Mouse (Mus musculus) liver, embryonic 14.5 days (tissue): ENCODE measurements around the gene Elavl1. TPM values are rescaled to one million over a fixed set of nuclear protein-coding genes. Genes with fewer than 3 reads are reported as not detected.

Experiments
- ATAC-seq: fragments of 200-750 bp; cut with Nextera tagmentation; 2 replicates; pipeline ENCODE4 v1.8.0; 2017; ENCODE audit warnings: moderate number of reproducible peaks, mild to moderate bottlenecking, moderate library complexity; ENCODE audit not compliant: insufficient read depth
- DNase-seq, 3 experiments: peaks; one replicate each; pipeline ENCODE4 v3.0.0-alpha.2; 2012 to 2013; ENCODE audit warnings: low read depth in 3 of 3, low spot score in 3 of 3
- H3K27ac ChIP-seq: fragments of 300-500 bp; sonication (generic); 2 replicates; pipeline ENCODE4 v1.5.1; 2014; ENCODE audit warnings: moderate library complexity, mild to moderate bottlenecking, control low read depth, inconsistent platforms
- H3K27me3 ChIP-seq: fragments of 300-500 bp; sonication (generic); 2 replicates; pipeline ENCODE4 v1.6.1; 2014; ENCODE audit warnings: mild to moderate bottlenecking, low read length, moderate library complexity; ENCODE audit not compliant: control insufficient read depth, insufficient read depth
- H3K36me3 ChIP-seq: fragments of 300-500 bp; sonication (generic); replicated peaks from 2 replicates; pipeline ENCODE4 v1.6.1; 2014; ENCODE audit warnings: low read depth; ENCODE audit not compliant: control insufficient read depth, insufficient read depth
- H3K4me1 ChIP-seq, 2 experiments: fragments of 200-500 bp in 1 of 2; fragments of 300-500 bp in 1 of 2; sonication (generic) in 1 of 2; replicated peaks; 2 replicates each; pipeline ENCODE4 v1.6.1; 2012 to 2014; ENCODE audit warnings: antibody characterized with exemption in 1 of 2, inconsistent platforms in 1 of 2, low read length in 1 of 2; ENCODE audit not compliant: control insufficient read depth in 2 of 2, insufficient read depth in 2 of 2
- H3K4me2 ChIP-seq: fragments of 300-500 bp; sonication (generic); 2 replicates; pipeline ENCODE4 v1.6.1; 2014; ENCODE audit warnings: low read depth, mild to moderate bottlenecking, control low read depth, moderate library complexity
- H3K4me3 ChIP-seq, 2 experiments: fragments of 200-500 bp in 1 of 2; fragments of 300-500 bp in 1 of 2; sonication (generic) in 1 of 2; 2 replicates each; pipeline ENCODE4 v1.5.1; 2012 to 2014; ENCODE audit warnings: low read depth in 2 of 2, low read length in 2 of 2, mild to moderate bottlenecking in 2 of 2, control low read depth in 1 of 2, inconsistent platforms in 1 of 2, moderate library complexity in 1 of 2; ENCODE audit not compliant: insufficient read depth in 1 of 2
- H3K9ac ChIP-seq: fragments of 300-500 bp; sonication (generic); replicated peaks from 2 replicates; pipeline ENCODE4 v1.6.1; 2014; ENCODE audit warnings: mild to moderate bottlenecking, control low read depth, moderate library complexity
- H3K9me3 ChIP-seq: fragments of 300-500 bp; sonication (generic); 2 replicates; pipeline ENCODE4 v1.6.1; 2016; ENCODE audit warnings: low read length, mixed read lengths; ENCODE audit not compliant: control insufficient read depth
- CTCF ChIP-seq: IDR thresholded peaks from 2 replicates; pipeline ENCODE4 v1.5.1; 2016; ENCODE audit warnings: antibody characterized with exemption, low read depth, control low read depth
- EP300 ChIP-seq: IDR thresholded peaks from 2 replicates; pipeline ENCODE4 v1.6.1; 2016; ENCODE audit warnings: antibody characterized with exemption, low read depth
- WGBS: fragments of 180-500 bp; shearing (Covaris S2); extraction: QIAGEN DNeasy Blood & Tissue Kit; methylation state at CpG from one replicate; pipeline ENCODE4 v1.1.7; 2014; ENCODE audit not compliant: insufficient replicate concordance; 5-methylcytosine and 5-hydroxymethylcytosine counted together
- polyA plus RNA-seq, 2 experiments: library from polyadenylated mRNA; depleted of rRNA in 1 of 2; stranded (reverse) in 1 of 2; unstranded in 1 of 2; fragments of >200 nt; fragmentation: Nextera tagmentation in 1 of 2; extraction: Ambion mirVana in 1 of 2; gene quantifications; 2 replicates each; pipeline versions ENCODE4 v1.2.1 to v1.2.3; 2012 to 2014

Gene Elavl1
- polyA plus RNA-seq, 2 experiments: 32.5 to 94.5 TPM

- H3K36me3 ChIP-seq: peaks cover 27% of the 10 kb centered on the region
- no peak for DNase-seq
- H3K9ac ChIP-seq: no peak overlapping the region
- ATAC-seq: no peak
- H3K27ac ChIP-seq: no peak overlapping the region
- no peaks in the 10 kb centered on the region for H3K27me3 ChIP-seq
- no peak for TF ChIP-seq CTCF
- no peak for TF ChIP-seq EP300
- no peak overlapping the region for H3K4me3 ChIP-seq
- H3K9me3 ChIP-seq: no peaks in the 10 kb centered on the region
- WGBS: 21% methylated on average over 2 of the region's 2 CpGs
- H3K4me2 ChIP-seq: peak overlapping the region; percentile 14; the same call in 1 of the 2 replicates
- peaks cover 12 to 18% of the 10 kb centered on the region in 2 experiments for H3K4me1 ChIP-seq
These were observed 6.2 kb downstream of the Elavl1 start for GRCm38 (mm10) chr8:4318796-4319572.

- TF ChIP-seq CTCF (no peak), EP300 (no peak)
- ATAC-seq (no peak), DNase-seq (no peak)
- WGBS: 83% methylated on average over 5 of the region's 5 CpGs
- peaks cover 4 to 15% of the 10 kb centered on the region in 2 experiments for H3K4me1 ChIP-seq
- no peak overlapping the region for H3K27ac ChIP-seq
- H3K27me3 ChIP-seq: no peaks in the 10 kb centered on the region
- peaks cover 27% of the 10 kb centered on the region for H3K36me3 ChIP-seq
- no peak overlapping the region for H3K4me3 ChIP-seq
- no peak overlapping the region for H3K9ac ChIP-seq
- H3K9me3 ChIP-seq: no peaks in the 10 kb centered on the region
- H3K4me2 ChIP-seq: no peak overlapping the region
These were observed 7.1 kb downstream of the Elavl1 start for GRCm38 (mm10) chr8:4318124-4318523.

GRCm38 (mm10) chr8:4314852-4315251, 10.4 kb downstream of the Elavl1 start:
- ATAC-seq (no peak), DNase-seq (no peak)
- Histone ChIP-seq H3K4me2 (no peak overlapping the region), H3K9ac (no peak overlapping the region), H3K9me3 (no peaks in the 10 kb centered on the region), H3K4me3 (no peak overlapping the region), H3K4me1 (peaks cover 4 to 11% of the 10 kb centered on the region in 2 experiments), H3K27me3 (no peaks in the 10 kb centered on the region), H3K27ac (no peak overlapping the region), H3K36me3 (peaks cover 23% of the 10 kb centered on the region)
- 77% methylated on average over 3 of the region's 3 CpGs for WGBS
- no peak for TF ChIP-seq CTCF
- no peak for TF ChIP-seq EP300

- H3K9me3 ChIP-seq: no peaks in the 10 kb centered on the region
- 71% methylated on average over 3 of the region's 3 CpGs for WGBS
- DNase-seq: no peak
These were observed 11.7 kb downstream of the Elavl1 start for GRCm38 (mm10) chr8:4313254-4314124.

GRCm38 (mm10) chr8:4312104-4312503, 13.1 kb downstream of the Elavl1 start:
- TF ChIP-seq CTCF (no peak), EP300 (no peak)
- Histone ChIP-seq H3K4me3 (no peak overlapping the region), H3K9me3 (no peaks in the 10 kb centered on the region), H3K27me3 (no peaks in the 10 kb centered on the region), H3K27ac (no peak overlapping the region), H3K4me2 (no peak overlapping the region), H3K9ac (no peak overlapping the region), H3K36me3 (peaks cover 37% of the 10 kb centered on the region), H3K4me1 (peaks cover 4 to 6% of the 10 kb centered on the region in 2 experiments; a peak in 3 of 4 replicates)
- ATAC-seq (no peak), DNase-seq (no peak)

More at GRCm38 (mm10) chr8:4313254-4314124, 11.7 kb downstream of the Elavl1 start:
- Histone ChIP-seq H3K4me3 (no peak overlapping the region), H3K9ac (no peak overlapping the region), H3K27me3 (no peaks in the 10 kb centered on the region), H3K27ac (no peak overlapping the region), H3K4me1 (peaks cover 4 to 6% of the 10 kb centered on the region in 2 experiments), H3K4me2 (no peak overlapping the region), H3K36me3 (peaks cover 34% of the 10 kb centered on the region)
- no peak for ATAC-seq
- no peak for TF ChIP-seq CTCF
- no peak for TF ChIP-seq EP300
